Mouse (Mus musculus): ENCODE data around the gene Mtfmt. TPM values are rescaled to one million over a fixed set of nuclear protein-coding genes. Genes with fewer than 3 reads are reported as not detected.

Gene Mtfmt
- polyA plus RNA-seq, 1 experiment: 18.0 TPM

DNA sequence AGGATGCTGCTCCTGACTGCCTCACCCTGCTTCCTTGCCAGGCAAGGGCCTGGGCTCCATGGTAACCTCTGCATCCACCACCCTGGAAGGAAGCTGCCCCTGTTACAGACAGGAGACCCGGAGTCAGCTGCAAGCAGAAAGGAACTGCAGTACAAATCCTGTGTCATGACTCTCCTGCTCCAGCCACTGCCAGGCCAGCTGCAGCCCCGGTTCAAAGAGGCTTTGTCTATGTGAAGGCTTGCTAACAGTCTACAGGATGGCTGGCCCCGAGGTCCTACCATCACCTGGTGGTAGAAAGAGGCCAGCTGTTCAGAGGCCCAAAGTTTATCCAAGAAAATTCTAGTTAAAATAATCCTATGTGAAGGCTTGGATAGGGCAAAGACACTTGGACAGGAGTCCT is 24.3 kb upstream of the Mtfmt start:
- no peak for TF ChIP-seq POLR2A (IDR thresholded peaks at IDR 0.05; ENCODE audit: borderline replicate concordance, insufficient read depth, low read length)
- TF ChIP-seq CTCF (IDR thresholded peaks at IDR 0.05; ENCODE audit: borderline replicate concordance, insufficient read depth, low read depth, low read length): no peak
- no peaks in the 10 kb centered on the region for H3K27me3 ChIP-seq (ENCODE audit: control insufficient read depth, insufficient read depth, low read length)
- no peak overlapping the region; the same call in 1 of the 2 replicates for H3K27ac ChIP-seq (ENCODE audit: insufficient read depth, low read length)
- H3K4me3 ChIP-seq (replicated peaks; ENCODE audit: insufficient read depth, low read depth, low read length): no peak overlapping the region
- no peaks in the 10 kb centered on the region for H3K4me1 ChIP-seq (ENCODE audit: control insufficient read depth, insufficient read depth, low read length)
- WGBS: 61% methylated on average over 3 of the region's 3 CpGs
- DNase-seq: no peak

DNA sequence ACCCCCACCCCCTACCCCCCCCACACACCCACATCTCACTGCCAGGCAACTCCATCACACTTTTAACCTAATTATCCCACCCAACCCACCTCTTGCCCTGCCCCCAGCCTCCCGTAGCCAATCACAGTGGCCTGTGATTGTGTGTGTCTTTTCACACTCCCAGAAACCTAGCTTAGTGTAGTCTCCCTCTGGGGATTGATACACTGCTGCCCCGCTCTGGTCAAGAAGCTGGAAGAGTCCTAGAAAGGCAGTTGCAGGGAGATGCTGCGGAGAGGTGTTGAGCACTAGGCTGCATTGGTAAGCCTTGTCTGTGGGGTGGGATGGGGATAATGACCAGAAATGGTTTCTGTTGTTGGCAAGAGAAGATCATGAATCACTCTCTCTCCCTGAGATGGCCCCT is 17.8 kb upstream of the Mtfmt start:
- TF ChIP-seq CTCF (IDR thresholded peaks at IDR 0.05; ENCODE audit: borderline replicate concordance, insufficient read depth, low read depth, low read length): peak; percentile 8; the same call in 1 of the 2 replicates
- no peak for TF ChIP-seq POLR2A (IDR thresholded peaks at IDR 0.05; ENCODE audit: borderline replicate concordance, insufficient read depth, low read length)
- no peak for DNase-seq
- Histone ChIP-seq H3K27me3 (ENCODE audit: control insufficient read depth, insufficient read depth, low read length) (no peaks in the 10 kb centered on the region), H3K4me1 (ENCODE audit: control insufficient read depth, insufficient read depth, low read length) (no peaks in the 10 kb centered on the region), H3K4me3 (replicated peaks; ENCODE audit: insufficient read depth, low read depth, low read length) (no peak overlapping the region), H3K27ac (ENCODE audit: insufficient read depth, low read length) (no peak overlapping the region)
- WGBS: 47% methylated on average over 3 of the region's 3 CpGs

- no peaks in the 10 kb centered on the region for H3K4me1 ChIP-seq (ENCODE audit: control insufficient read depth, insufficient read depth, low read length)
- no peaks in the 10 kb centered on the region for H3K27me3 ChIP-seq (ENCODE audit: control insufficient read depth, insufficient read depth, low read length)
- no peak overlapping the region for H3K4me3 ChIP-seq (replicated peaks; ENCODE audit: insufficient read depth, low read depth, low read length)
- WGBS: 68% methylated on average over 3 of the region's 3 CpGs
- no peak for TF ChIP-seq POLR2A (IDR thresholded peaks at IDR 0.05; ENCODE audit: borderline replicate concordance, insufficient read depth, low read length)
- TF ChIP-seq CTCF (IDR thresholded peaks at IDR 0.05; ENCODE audit: borderline replicate concordance, insufficient read depth, low read depth, low read length): no peak
- no peak overlapping the region for H3K27ac ChIP-seq (ENCODE audit: insufficient read depth, low read length)
- DNase-seq: no peak
These were observed 15.9 kb upstream of the Mtfmt start for GRCm38 (mm10) chr9:65419633-65420032.

- no peak for TF ChIP-seq CTCF (IDR thresholded peaks at IDR 0.05; ENCODE audit: borderline replicate concordance, insufficient read depth, low read depth, low read length)
- TF ChIP-seq POLR2A (IDR thresholded peaks at IDR 0.05; ENCODE audit: borderline replicate concordance, insufficient read depth, low read length): no peak
- no peak within 1 kb of the TSS for H3K4me3 ChIP-seq (replicated peaks; ENCODE audit: insufficient read depth, low read depth, low read length)
- 72% methylated on average over 11 of the region's 11 CpGs for WGBS
- H3K27me3 ChIP-seq (ENCODE audit: control insufficient read depth, insufficient read depth, low read length): no peaks in the 10 kb centered on the region
- H3K27ac ChIP-seq (ENCODE audit: insufficient read depth, low read length): no peak within 1 kb of the TSS
- H3K4me1 ChIP-seq (ENCODE audit: control insufficient read depth, insufficient read depth, low read length): no peaks in the 10 kb centered on the region
- no peak for DNase-seq
These were observed 12.7 kb upstream of the Mtfmt start, which contains the start of gene Slc51b for GRCm38 (mm10) chr9:65422760-65423501. Gene Slc51b (minus strand): TSS chr9:65422955.

DNA sequence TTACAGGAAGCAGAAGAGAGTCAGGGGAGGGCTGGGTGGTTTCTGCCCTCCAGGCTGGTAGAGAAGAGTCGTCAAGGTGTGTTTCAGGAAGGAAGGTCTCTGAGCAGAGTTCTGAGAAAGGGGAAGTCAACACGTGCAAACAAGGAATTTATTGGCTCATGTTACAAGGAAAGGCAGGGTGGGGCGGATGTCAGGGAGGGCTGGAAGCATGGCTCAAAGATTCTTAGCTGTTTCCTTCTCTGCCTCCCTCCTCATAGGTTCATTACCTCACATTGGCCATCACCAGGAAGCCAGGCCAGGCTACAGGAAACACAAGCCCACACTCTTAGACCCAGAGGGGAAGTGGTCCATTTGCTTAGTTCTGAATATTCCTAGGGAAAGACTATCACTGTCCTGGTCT is 11.2 kb upstream of the Mtfmt start:
- H3K4me3 ChIP-seq (replicated peaks; ENCODE audit: insufficient read depth, low read depth, low read length): no peak overlapping the region
- no peaks in the 10 kb centered on the region for H3K4me1 ChIP-seq (ENCODE audit: control insufficient read depth, insufficient read depth, low read length)
- WGBS: 56% methylated on average over 3 of the region's 3 CpGs
- DNase-seq: no peak
- TF ChIP-seq CTCF (IDR thresholded peaks at IDR 0.05; ENCODE audit: borderline replicate concordance, insufficient read depth, low read depth, low read length): no peak
- no peak for TF ChIP-seq POLR2A (IDR thresholded peaks at IDR 0.05; ENCODE audit: borderline replicate concordance, insufficient read depth, low read length)
- H3K27ac ChIP-seq (ENCODE audit: insufficient read depth, low read length): no peak overlapping the region
- no peaks in the 10 kb centered on the region for H3K27me3 ChIP-seq (ENCODE audit: control insufficient read depth, insufficient read depth, low read length)

- no peaks in the 10 kb centered on the region for H3K27me3 ChIP-seq (ENCODE audit: control insufficient read depth, insufficient read depth, low read length)
- WGBS: 59% methylated on average over 2 of the region's 2 CpGs
- no peak for TF ChIP-seq CTCF (IDR thresholded peaks at IDR 0.05; ENCODE audit: borderline replicate concordance, insufficient read depth, low read depth, low read length)
- no peak for TF ChIP-seq POLR2A (IDR thresholded peaks at IDR 0.05; ENCODE audit: borderline replicate concordance, insufficient read depth, low read length)
- H3K4me1 ChIP-seq (ENCODE audit: control insufficient read depth, insufficient read depth, low read length): no peaks in the 10 kb centered on the region
- no peak for DNase-seq
- H3K27ac ChIP-seq (ENCODE audit: insufficient read depth, low read length): no peak overlapping the region
- no peak overlapping the region for H3K4me3 ChIP-seq (replicated peaks; ENCODE audit: insufficient read depth, low read depth, low read length)
These were observed 8.1 kb upstream of the Mtfmt start for GRCm38 (mm10) chr9:65427511-65427910.

- no peak for DNase-seq
- no peak overlapping the region for H3K27ac ChIP-seq (ENCODE audit: insufficient read depth, low read length)
- no peak overlapping the region for H3K4me3 ChIP-seq (replicated peaks; ENCODE audit: insufficient read depth, low read depth, low read length)
- WGBS: 83% methylated on average over 5 of the region's 5 CpGs
- H3K27me3 ChIP-seq (ENCODE audit: control insufficient read depth, insufficient read depth, low read length): no peaks in the 10 kb centered on the region
- no peak for TF ChIP-seq POLR2A (IDR thresholded peaks at IDR 0.05; ENCODE audit: borderline replicate concordance, insufficient read depth, low read length)
- H3K4me1 ChIP-seq (ENCODE audit: control insufficient read depth, insufficient read depth, low read length): no peaks in the 10 kb centered on the region
These were observed 7.6 kb upstream of the Mtfmt start for GRCm38 (mm10) chr9:65428003-65428402.

- no peak for DNase-seq
- Histone ChIP-seq H3K4me1 (ENCODE audit: control insufficient read depth, insufficient read depth, low read length) (no peaks in the 10 kb centered on the region), H3K27me3 (ENCODE audit: control insufficient read depth, insufficient read depth, low read length) (no peaks in the 10 kb centered on the region), H3K4me3 (replicated peaks; ENCODE audit: insufficient read depth, low read depth, low read length) (no peak overlapping the region), H3K27ac (ENCODE audit: insufficient read depth, low read length) (no peak overlapping the region)
- TF ChIP-seq POLR2A (IDR thresholded peaks at IDR 0.05; ENCODE audit: borderline replicate concordance, insufficient read depth, low read length) (no peak), CTCF (IDR thresholded peaks at IDR 0.05; ENCODE audit: borderline replicate concordance, insufficient read depth, low read depth, low read length) (no peak)
These were observed 5.2 kb upstream of the Mtfmt start for GRCm38 (mm10) chr9:65430401-65430800.

All from cerebellum, adult 2 months (tissue).